Mouse (Mus musculus) midbrain, embryonic 14.5 days (tissue): ENCODE results near the gene Dbh. TPM values are rescaled to one million over a fixed set of nuclear protein-coding genes. Genes with fewer than 3 reads are reported as not detected.

Source experiments
- ATAC-seq: fragments of 200-750 bp; cut with Nextera tagmentation; 2 replicates; pipeline ENCODE4 v1.8.0; 2017; ENCODE audit warnings: moderate number of reproducible peaks, moderate library complexity; ENCODE audit not compliant: low FRiP score, low TSS enrichment
- DNase-seq: peaks from one replicate; pipeline ENCODE4 v3.0.0-alpha.2; 2015
- H3K27ac ChIP-seq: fragments of 300-500 bp; sonication (generic); replicated peaks from 2 replicates; pipeline ENCODE4 v1.5.1; 2014; ENCODE audit warnings: mild to moderate bottlenecking, low read depth, low read length, moderate library complexity
- H3K27me3 ChIP-seq: fragments of 300-500 bp; sonication (generic); 2 replicates; pipeline ENCODE4 v1.6.1; 2014; ENCODE audit warnings: low read length, control low read depth, mixed read lengths; ENCODE audit not compliant: control insufficient read depth, insufficient read depth
- H3K36me3 ChIP-seq: fragments of 300-500 bp; sonication (generic); 2 replicates; pipeline ENCODE4 v1.6.1; 2014; ENCODE audit warnings: low read length, control low read depth; ENCODE audit not compliant: control insufficient read depth, insufficient read depth
- H3K4me1 ChIP-seq: fragments of 300-500 bp; sonication (generic); 2 replicates; pipeline ENCODE4 v1.6.1; 2014; ENCODE audit warnings: mild to moderate bottlenecking, antibody characterized with exemption, low read length, control low read depth; ENCODE audit not compliant: control insufficient read depth, insufficient read depth
- H3K4me2 ChIP-seq: fragments of 300-500 bp; sonication (generic); 2 replicates; pipeline ENCODE4 v1.6.1; 2014; ENCODE audit warnings: mild to moderate bottlenecking, low read length, moderate library complexity
- H3K4me3 ChIP-seq: fragments of 300-500 bp; sonication (generic); replicated peaks from 2 replicates; pipeline ENCODE4 v1.5.1; 2014; ENCODE audit warnings: low read depth, low read length
- H3K9ac ChIP-seq: fragments of 300-500 bp; sonication (generic); replicated peaks from 2 replicates; pipeline ENCODE4 v1.6.1; 2014; ENCODE audit warnings: mild to moderate bottlenecking, low read length, moderate library complexity
- H3K9me3 ChIP-seq: fragments of 300-500 bp; sonication (generic); 2 replicates; pipeline ENCODE4 v1.6.1; 2016; ENCODE audit warnings: low read length, control low read depth, mixed read lengths; ENCODE audit not compliant: control insufficient read depth
- WGBS: fragments of 180-500 bp; shearing (Covaris S2); extraction: QIAGEN DNeasy Blood & Tissue Kit; methylation state at CpG from one replicate; pipeline ENCODE4 v1.1.7; 2014; 5-methylcytosine and 5-hydroxymethylcytosine counted together
- polyA plus RNA-seq: library from polyadenylated mRNA; unstranded; fragments of >200 nt; fragmentation: Nextera tagmentation; extraction: Ambion mirVana; gene quantifications from 2 replicates; pipeline ENCODE4 v1.2.1, GENCODE M21; 2014

Gene Dbh
- polyA plus RNA-seq, 1 experiment from 2014 or later = 2.7 TPM

DNA sequence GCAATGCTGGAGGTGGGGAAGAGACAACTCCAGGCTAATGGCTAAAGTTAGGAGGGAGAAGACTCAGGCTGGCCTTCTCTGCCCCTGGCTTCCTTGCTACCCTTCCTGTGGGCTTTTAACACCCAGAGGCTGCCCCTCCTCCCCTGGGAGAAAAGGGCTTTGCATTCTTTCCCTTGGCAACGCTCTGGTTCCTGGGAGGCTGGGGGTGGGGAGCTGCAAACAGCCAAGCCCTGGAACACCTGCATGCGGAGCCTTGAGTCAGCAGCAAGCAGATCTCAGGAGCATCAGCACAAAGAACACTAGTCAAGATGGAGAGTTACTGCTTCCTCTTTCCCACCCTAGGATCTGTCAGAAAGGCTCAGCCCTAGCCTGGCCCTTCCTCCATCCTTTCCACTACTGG is 15.6 kb upstream of the Dbh start:
- 3% methylated on average over 2 of the region's 2 CpGs for WGBS
- Histone ChIP-seq H3K4me1 (peaks cover 4% of the 10 kb centered on the region; the same call in 1 of the 2 replicates), H3K4me3 (no peak overlapping the region), H3K4me2 (no peak overlapping the region), H3K27ac (no peak overlapping the region), H3K9ac (no peak overlapping the region), H3K9me3 (no peaks in the 10 kb centered on the region), H3K36me3 (no peaks in the 10 kb centered on the region), H3K27me3 (no peaks in the 10 kb centered on the region)
- peak; percentile 42 for DNase-seq
- no peak for ATAC-seq

DNA sequence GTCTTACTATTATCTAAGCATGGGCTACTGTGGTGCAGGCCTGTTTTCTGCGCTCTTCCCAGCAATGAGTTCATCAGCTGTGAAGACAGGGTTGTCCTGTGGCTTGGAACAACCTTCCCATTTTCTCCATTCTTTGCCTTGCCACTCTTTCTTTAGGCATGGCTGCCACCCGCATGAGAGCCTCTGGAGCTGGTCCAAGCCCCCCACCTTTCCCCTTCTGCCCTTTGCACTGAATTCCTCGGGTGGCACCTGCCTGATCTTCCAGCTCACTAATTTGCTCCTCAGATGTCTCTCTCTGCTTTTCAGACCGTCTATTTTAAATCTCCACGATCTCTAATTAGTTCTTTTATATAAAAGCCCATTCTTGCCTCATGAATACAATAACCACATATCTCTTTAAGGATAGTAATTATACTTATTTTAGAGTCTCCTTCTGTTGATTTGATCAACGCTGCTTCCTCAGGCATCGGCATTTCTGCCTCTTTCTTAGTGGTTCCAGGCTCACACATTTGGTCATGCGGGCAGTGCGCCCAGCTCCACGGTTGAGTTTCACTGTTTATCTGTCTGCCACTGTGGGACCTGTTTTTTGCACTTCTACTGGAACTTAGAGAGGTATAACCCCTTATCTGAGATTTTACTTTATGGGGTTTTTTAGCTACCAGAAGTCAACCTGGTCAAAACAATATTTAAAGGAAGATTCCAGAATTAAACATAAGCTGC is 10.4 kb upstream of the Dbh start:
- DNase-seq = no peak
- H3K27me3 ChIP-seq = no peaks in the 10 kb centered on the region
- no peaks in the 10 kb centered on the region for H3K36me3 ChIP-seq
- H3K4me2 ChIP-seq = no peak overlapping the region
- no peak for ATAC-seq
- H3K4me3 ChIP-seq = no peak overlapping the region
- no peak overlapping the region for H3K27ac ChIP-seq
- WGBS = 79% methylated on average over 10 of the region's 10 CpGs
- H3K4me1 ChIP-seq = peaks cover 5% of the 10 kb centered on the region; the same call in 1 of the 2 replicates
- H3K9me3 ChIP-seq = no peaks in the 10 kb centered on the region
- no peak overlapping the region for H3K9ac ChIP-seq

DNA sequence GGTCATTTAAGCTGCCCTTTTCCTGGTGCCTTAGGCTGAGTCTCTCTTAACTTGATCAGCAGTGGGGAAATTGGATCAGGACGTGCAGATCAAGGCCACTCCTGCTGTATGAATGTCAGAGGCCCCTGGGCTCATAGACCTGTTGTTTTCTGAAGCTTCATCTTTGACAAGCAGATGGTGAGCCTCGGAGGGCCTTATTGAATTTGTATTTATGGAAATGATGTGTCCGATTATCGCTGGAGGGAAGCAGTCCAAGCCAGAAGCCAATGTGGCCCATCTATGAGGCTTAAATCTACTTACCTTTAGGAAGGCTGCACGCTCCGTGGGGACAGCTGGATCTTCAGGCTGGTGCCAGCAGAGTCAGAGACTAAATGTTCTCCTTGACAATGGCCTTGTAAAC is 8.4 kb upstream of the Dbh start:
- no peaks in the 10 kb centered on the region for H3K27me3 ChIP-seq
- DNase-seq = peak; percentile 38
- H3K9me3 ChIP-seq = no peaks in the 10 kb centered on the region
- H3K9ac ChIP-seq = no peak overlapping the region
- WGBS = 38% methylated on average over 6 of the region's 6 CpGs
- H3K4me1 ChIP-seq = peaks cover 5% of the 10 kb centered on the region; the same call in 1 of the 2 replicates
- no peak for ATAC-seq
- no peaks in the 10 kb centered on the region for H3K36me3 ChIP-seq
- no peak overlapping the region for H3K27ac ChIP-seq
- H3K4me3 ChIP-seq = no peak overlapping the region
- H3K4me2 ChIP-seq = no peak overlapping the region

DNA sequence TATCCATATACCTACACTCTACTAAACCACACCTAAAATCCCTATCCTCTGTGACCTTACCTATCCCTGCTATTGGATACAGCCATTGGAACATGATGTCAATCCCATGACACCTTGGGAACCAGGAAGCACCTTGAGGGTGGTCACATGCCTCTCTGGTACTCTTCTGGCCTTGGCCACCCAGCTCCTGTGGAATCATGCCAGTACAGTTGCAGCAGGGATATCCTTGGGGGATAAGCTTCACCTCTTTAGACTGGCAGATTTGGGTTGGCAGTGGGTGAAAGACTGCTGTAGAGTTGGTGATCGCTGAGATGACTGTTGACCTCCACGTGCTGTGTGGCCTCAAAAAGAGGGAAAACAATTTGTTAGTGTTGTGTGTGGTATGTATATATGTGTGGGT is 3.5 kb upstream of the Dbh start:
- DNase-seq (no peak), ATAC-seq (no peak)
- no peak overlapping the region for H3K9ac ChIP-seq
- H3K4me3 ChIP-seq = no peak overlapping the region
- peaks cover 1% of the 10 kb centered on the region; the same call in 1 of the 2 replicates for H3K4me1 ChIP-seq
- H3K27me3 ChIP-seq = no peaks in the 10 kb centered on the region
- H3K27ac ChIP-seq = no peak overlapping the region
- no peak overlapping the region for H3K4me2 ChIP-seq
- H3K9me3 ChIP-seq = no peaks in the 10 kb centered on the region
- H3K36me3 ChIP-seq = no peaks in the 10 kb centered on the region
- 95% methylated on average over 2 of the region's 2 CpGs for WGBS

DNA sequence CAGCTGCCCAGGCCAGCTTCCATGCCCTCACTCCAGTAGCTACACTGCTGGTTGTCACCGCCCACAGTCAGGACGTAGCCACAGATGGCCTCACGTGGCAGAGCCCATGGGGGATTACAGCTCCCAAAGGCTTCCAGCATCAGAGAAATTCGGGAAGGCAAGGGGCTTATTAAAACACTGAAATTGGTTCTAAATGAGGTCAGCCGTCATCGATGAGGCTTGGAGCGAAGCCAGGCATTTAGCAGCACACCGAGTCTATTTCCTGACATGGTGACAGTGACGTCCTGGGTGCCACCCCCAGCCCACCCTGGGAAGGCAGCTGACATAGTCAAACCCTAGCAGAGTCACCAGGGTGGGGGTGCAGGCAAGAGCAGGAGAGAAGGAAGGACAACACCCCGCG is 2.4 kb upstream of the Dbh start:
- Histone ChIP-seq H3K4me2 (no peak overlapping the region), H3K4me3 (no peak overlapping the region), H3K9me3 (no peaks in the 10 kb centered on the region), H3K9ac (no peak overlapping the region), H3K27me3 (no peaks in the 10 kb centered on the region), H3K4me1 (no peaks in the 10 kb centered on the region), H3K27ac (no peak overlapping the region), H3K36me3 (no peaks in the 10 kb centered on the region)
- DNase-seq (no peak), ATAC-seq (no peak)
- 51% methylated on average over 11 of the region's 11 CpGs for WGBS

DNA sequence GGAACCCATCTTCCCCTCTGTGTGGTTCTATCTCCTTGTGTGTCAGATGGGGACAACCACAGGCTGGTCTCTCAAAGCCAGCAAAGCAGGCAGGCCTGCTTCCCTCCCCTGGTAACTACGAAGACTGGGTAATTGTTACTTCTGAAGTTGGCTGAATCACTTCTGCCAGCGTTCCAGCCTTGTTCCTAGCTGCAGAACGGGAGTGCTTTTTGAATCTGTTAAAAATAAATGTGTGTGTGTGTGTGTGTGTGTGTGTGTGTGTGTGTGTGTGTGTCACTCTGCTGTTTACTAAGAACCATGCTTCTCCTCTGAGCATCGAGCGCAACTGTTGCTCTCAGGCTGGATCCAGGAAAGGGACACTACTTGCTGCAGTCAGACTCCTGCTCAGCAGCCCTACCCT is 1.2 kb upstream of the Dbh start:
- ATAC-seq (no peak), DNase-seq (no peak)
- H3K4me1 ChIP-seq = no peaks in the 10 kb centered on the region
- no peaks in the 10 kb centered on the region for H3K27me3 ChIP-seq
- H3K27ac ChIP-seq = no peak overlapping the region
- no peaks in the 10 kb centered on the region for H3K9me3 ChIP-seq
- H3K4me2 ChIP-seq = no peak overlapping the region
- H3K36me3 ChIP-seq = no peaks in the 10 kb centered on the region
- no peak overlapping the region for H3K4me3 ChIP-seq
- H3K9ac ChIP-seq = no peak overlapping the region
- WGBS = 77% methylated on average over 5 of the region's 5 CpGs

DNA sequence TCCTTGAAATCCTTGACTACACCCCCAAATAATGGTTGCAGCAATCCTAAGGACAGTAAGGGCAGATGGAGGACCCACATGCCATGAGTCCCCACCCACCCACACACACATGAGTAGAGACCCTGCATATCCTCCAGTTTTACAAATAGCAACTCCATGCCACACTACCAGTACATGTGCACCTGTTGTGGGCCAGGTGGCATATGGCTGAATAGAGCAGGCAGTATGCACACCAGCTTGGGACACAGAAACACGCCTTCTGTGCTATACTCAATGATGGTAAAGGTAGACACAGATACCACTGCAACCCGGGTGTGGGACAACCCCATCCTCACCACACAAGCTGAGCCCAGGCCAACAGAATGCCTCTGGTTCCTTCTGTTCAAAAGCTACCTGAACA is 1.0 kb downstream of the Dbh start:
- no peak overlapping the region for H3K27ac ChIP-seq
- no peaks in the 10 kb centered on the region for H3K4me1 ChIP-seq
- no peak overlapping the region for H3K9ac ChIP-seq
- no peaks in the 10 kb centered on the region for H3K27me3 ChIP-seq
- DNase-seq (no peak), ATAC-seq (no peak)
- no peak overlapping the region for H3K4me3 ChIP-seq
- 84% methylated on average over 2 of the region's 2 CpGs for WGBS
- no peak overlapping the region for H3K4me2 ChIP-seq
- no peaks in the 10 kb centered on the region for H3K36me3 ChIP-seq
- no peaks in the 10 kb centered on the region for H3K9me3 ChIP-seq

GRCm38 (mm10) chr2:27166999-27167398 is 2.0 kb downstream of the Dbh start:
- 27% methylated on average over 2 of the region's 2 CpGs for WGBS
- no peaks in the 10 kb centered on the region for H3K9me3 ChIP-seq
- H3K36me3 ChIP-seq = no peaks in the 10 kb centered on the region
- no peak overlapping the region for H3K4me2 ChIP-seq
- H3K27me3 ChIP-seq = no peaks in the 10 kb centered on the region
- H3K4me3 ChIP-seq = no peak overlapping the region
- DNase-seq (no peak), ATAC-seq (no peak)
- H3K27ac ChIP-seq = no peak overlapping the region
- no peaks in the 10 kb centered on the region for H3K4me1 ChIP-seq
- no peak overlapping the region for H3K9ac ChIP-seq

GRCm38 (mm10) chr2:27174242-27174641 is 9.2 kb downstream of the Dbh start:
- Histone ChIP-seq H3K36me3 (no peaks in the 10 kb centered on the region), H3K27me3 (no peaks in the 10 kb centered on the region), H3K9me3 (no peaks in the 10 kb centered on the region), H3K27ac (no peak overlapping the region), H3K4me3 (no peak overlapping the region), H3K4me2 (no peak overlapping the region), H3K4me1 (no peaks in the 10 kb centered on the region), H3K9ac (no peak overlapping the region)
- no peak for DNase-seq
- ATAC-seq = no peak
- WGBS = 74% methylated on average over 2 of the region's 2 CpGs
